ENCODE assay signal across 8 mouse cellular contexts in the genomic region with DNA sequence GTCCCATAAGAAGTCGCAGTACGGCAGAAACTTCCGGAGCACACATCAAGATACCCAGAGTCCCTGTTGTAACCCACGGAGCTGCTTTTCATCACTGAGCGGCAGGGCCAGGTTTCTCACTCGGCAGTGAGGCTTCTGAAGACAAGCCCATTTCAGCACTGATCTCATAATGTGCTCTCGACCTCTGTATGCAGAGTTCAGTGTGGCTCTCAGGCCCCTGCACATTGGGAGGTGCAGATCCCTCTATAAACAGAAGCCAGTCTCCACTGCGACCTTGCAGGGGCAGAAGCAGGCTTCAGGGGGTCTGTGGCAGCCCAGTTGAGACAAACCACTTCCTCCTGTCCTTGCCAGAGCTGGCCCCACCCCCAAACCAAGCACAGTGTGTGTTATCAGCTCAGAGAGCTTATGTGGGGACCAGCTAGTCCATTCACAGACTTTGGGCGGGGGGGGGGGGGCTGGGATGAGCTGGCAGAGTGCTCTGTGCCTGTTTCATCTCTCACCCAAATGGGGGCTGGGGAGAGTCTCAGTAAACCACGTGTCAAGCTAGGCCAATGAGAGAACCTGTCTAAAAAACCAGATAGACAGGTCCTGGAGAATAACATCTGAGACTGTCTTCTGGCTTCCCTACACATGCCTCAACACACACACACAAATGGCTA. TPM values are rescaled to one million over a fixed set of nuclear protein-coding genes. Genes with fewer than 3 reads are reported as not detected.
DNase-seq lines count a peak whose midpoint lies in the region; ATAC-seq and TF ChIP-seq lines count a peak whose summit lies in the region.

No protein-coding gene starts in this region.

- no peak for TF ChIP-seq POLR2A in embryonic fibroblast, embryonic 13.5 days (IDR thresholded peaks at IDR 0.05; ENCODE audit: low read depth, low read length)

- H3K27ac ChIP-seq in kidney, embryonic 14.5 days (ENCODE audit: low read depth, low read length), result no peak overlapping the region
- peak overlapping the region; percentile 30; the same call in 1 of the 2 replicates for H3K27ac ChIP-seq in embryonic fibroblast, embryonic 13.5 days (ENCODE audit: insufficient read depth, low read length)

- no peaks in the 10 kb centered on the region for H3K9me3 ChIP-seq in kidney, embryonic 14.5 days (ENCODE audit: control insufficient read depth, low read length)

- 0 out of 2 replicates have a peak, but pooled peaks cover 3% of the 10 kb centered on the region for H3K4me1 ChIP-seq in kidney, embryonic 14.5 days (ENCODE audit: control insufficient read depth, insufficient read depth, low read length)
- H3K4me1 ChIP-seq in embryonic fibroblast, embryonic 13.5 days (ENCODE audit: control insufficient read depth, insufficient read depth, low read length), result no peaks in the 10 kb centered on the region

- no peak overlapping the region for H3K4me3 ChIP-seq in kidney, embryonic 14.5 days (ENCODE audit: low read length)
- H3K4me3 ChIP-seq in embryonic fibroblast, embryonic 13.5 days (ENCODE audit: insufficient read depth, low read length), result no peak overlapping the region

- H3K9ac ChIP-seq in kidney, embryonic 14.5 days (ENCODE audit: low read depth, low read length), result no peak overlapping the region

- no peak for DNase-seq in kidney, adult 18-20 months
- DNase-seq in MN1 (ENCODE audit: low spot score), result peak; percentile 83
- peak; percentile 39 to 57 for DNase-seq in kidney, postnatal 4 days
- peak; percentile 64 to 80 for DNase-seq in thymus, adult 18-20 months
- no peak for DNase-seq in cerebellum, adult 9-11 months

- 0 out of 2 replicates have a peak overlapping the region, but pooled peaks have one; percentile 1 for H3K4me2 ChIP-seq in kidney, embryonic 14.5 days (replicated peaks; ENCODE audit: low read depth, low read length)

- H3K27me3 ChIP-seq in kidney, embryonic 14.5 days (ENCODE audit: control insufficient read depth, insufficient read depth, low read length), result no peaks in the 10 kb centered on the region

- no peaks in the 10 kb centered on the region for H3K36me3 ChIP-seq in kidney, embryonic 14.5 days (ENCODE audit: control insufficient read depth, insufficient read depth, low read length)

- peak; percentile 43; the same call in 1 of the 2 replicates for ATAC-seq in kidney, embryonic 14.5 days (ENCODE audit: low FRiP score, low TSS enrichment)
- peak; percentile 61 for ATAC-seq in megakaryocyte progenitor cell, adult 5-6 weeks (replicated peaks; ENCODE audit: poor library complexity)

- WGBS in kidney, embryonic 14.5 days, result 37% methylated on average over 10 of the region's 10 CpGs

- TF ChIP-seq CTCF in embryonic fibroblast, embryonic 13.5 days (IDR thresholded peaks at IDR 0.05; ENCODE audit: borderline replicate concordance, insufficient read depth, low read length), result no peak

RNA-seq across cellular contexts. Expression of a gene that starts 12.7 kb away (rescaled TPM):
- polyA plus RNA-seq in kidney, embryonic 14.5 days (2014; fragmentation: Nextera tagmentation; extraction: Ambion mirVana), result 0.20 and 0.46 TPM in 2 replicates
- polyA plus RNA-seq in embryonic fibroblast, embryonic 13.5 days (2011; ENCODE audit: insufficient read length, low read depth, missing spikeins), result 8.5 and 24.7 TPM in 2 replicates
- 3.4 and 4.1 TPM in 2 replicates for total RNA-seq in megakaryocyte progenitor cell, adult 5-6 weeks (2015)
- 8.6 and 9.3 TPM in 2 replicates for total RNA-seq in megakaryocyte progenitor cell, adult 5-6 weeks (2017)

RNA-seq across cellular contexts. Expression of a gene that starts 33.9 kb away (rescaled TPM):
- polyA plus RNA-seq in kidney, embryonic 14.5 days (2014; fragmentation: Nextera tagmentation; extraction: Ambion mirVana), result 17.1 and 26.1 TPM in 2 replicates
- 43.1 and 54.4 TPM in 2 replicates for polyA plus RNA-seq in embryonic fibroblast, embryonic 13.5 days (2011; ENCODE audit: insufficient read length, low read depth, missing spikeins)
- 9.7 and 10.9 TPM in 2 replicates for total RNA-seq in megakaryocyte progenitor cell, adult 5-6 weeks (2015)
- 17.1 and 21.5 TPM in 2 replicates for total RNA-seq in megakaryocyte progenitor cell, adult 5-6 weeks (2017)

RNA-seq across cellular contexts. Expression of a gene that starts 58.9 kb away (rescaled TPM):
- 8.5 and 12.6 TPM in 2 replicates for polyA plus RNA-seq in kidney, embryonic 14.5 days (2014; fragmentation: Nextera tagmentation; extraction: Ambion mirVana)
- 0.37 TPM in 1 of 2 replicates, not detected in the other for polyA plus RNA-seq in embryonic fibroblast, embryonic 13.5 days (2011; ENCODE audit: insufficient read length, low read depth, missing spikeins)
- total RNA-seq in megakaryocyte progenitor cell, adult 5-6 weeks (2015), result 3.8 and 5.7 TPM in 2 replicates
- 1.7 and 4.0 TPM in 2 replicates for total RNA-seq in megakaryocyte progenitor cell, adult 5-6 weeks (2017)

Comparison
In these comparisons a context has a peak if more than half of its experiments do, and no peak if none do; other contexts are left out.
1. DNase-seq: peak in MN1 (single experiment), kidney, postnatal 4 days (2 of 2) and thymus, adult 18-20 months (2 of 2); none in kidney, adult 18-20 months (single experiment) and cerebellum, adult 9-11 months (single experiment).